Comparison of ENCODE assay signal across 8 mouse cellular contexts in the genomic region with DNA sequence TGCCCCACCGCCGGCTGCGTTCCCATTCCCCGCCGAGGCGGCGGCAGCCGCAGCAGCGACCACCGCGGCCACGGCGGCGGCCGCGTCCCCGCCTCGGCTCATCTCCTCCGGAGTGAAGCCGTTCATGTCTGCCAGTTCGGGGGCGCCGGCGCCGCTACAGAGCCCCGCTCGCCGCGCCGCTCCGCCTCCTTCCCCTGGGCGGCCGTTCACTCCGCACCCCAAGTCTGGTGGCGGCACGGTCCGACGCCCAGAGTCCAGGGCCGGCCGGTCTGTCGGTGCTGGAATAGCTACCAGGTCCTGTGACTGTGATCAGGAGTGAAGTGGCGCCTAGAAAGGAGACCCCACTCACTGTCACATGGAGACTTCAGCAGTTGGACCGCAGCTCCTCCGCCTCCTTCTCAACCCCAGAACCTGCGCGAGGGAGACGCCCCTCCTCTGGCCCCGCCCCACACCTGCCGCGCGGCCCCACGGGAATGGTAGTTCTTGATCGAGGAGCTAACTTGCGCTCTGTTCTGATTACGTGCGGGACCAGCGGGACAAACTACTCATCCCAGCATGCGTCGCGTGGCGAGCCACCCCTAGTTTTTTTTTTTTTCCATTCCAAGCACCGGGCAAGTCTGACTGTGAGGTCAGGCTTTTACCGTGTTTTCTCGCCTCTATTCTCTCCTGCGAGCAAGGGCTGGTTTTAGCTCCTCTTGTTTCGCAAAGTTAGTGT. TPM values are rescaled to one million over a fixed set of nuclear protein-coding genes. Genes with fewer than 3 reads are reported as not detected.
DNase-seq lines count a peak whose midpoint lies in the region; ATAC-seq and TF ChIP-seq lines count a peak whose summit lies in the region.

A gene (minus strand): TSS at position 420 of the 715 bp plus-strand sequence.

- peak; percentile 94 for DNase-seq in c-Kit-positive CD71-positive TER-119-positive erythroid progenitor cells, embryonic 14.5 days (ENCODE audit: low spot score)
- peak; percentile 98 for DNase-seq in heart, postnatal 0 days (ENCODE audit: low spot score)
- peak; percentile 99 for DNase-seq in kidney, postnatal 4 days

- peak within 1 kb of the TSS; percentile 91 for H3K9ac ChIP-seq in forebrain, embryonic 12.5 days
- H3K9ac ChIP-seq in heart, postnatal 0 days (replicated peaks; ENCODE audit: low read depth, low read length), result peak within 1 kb of the TSS; percentile 85
- H3K9ac ChIP-seq in liver, embryonic 16.5 days (ENCODE audit: low read depth, low read length), result peak within 1 kb of the TSS; percentile 96
- peak within 1 kb of the TSS; percentile 94 for H3K9ac ChIP-seq in neural tube, embryonic 13.5 days

- peak within 1 kb of the TSS; percentile 94 for H3K4me3 ChIP-seq in E14TG2a.4 (replicated peaks; ENCODE audit: low read length)
- H3K4me3 ChIP-seq in forebrain, embryonic 12.5 days (replicated peaks), result peak within 1 kb of the TSS; percentile 98
- H3K4me3 ChIP-seq in heart, postnatal 0 days (ENCODE audit: low read depth, low read length), result peak within 1 kb of the TSS; percentile 93
- peak within 1 kb of the TSS; percentile 100 for H3K4me3 ChIP-seq in liver, embryonic 16.5 days (ENCODE audit: low read depth, low read length)
- H3K4me3 ChIP-seq in neural tube, embryonic 13.5 days, result peak within 1 kb of the TSS; percentile 82
- H3K4me3 ChIP-seq in testis, adult 2 months (ENCODE audit: control insufficient read depth, low read depth, low read length), result peak within 1 kb of the TSS; percentile 91

- H3K4me2 ChIP-seq in forebrain, embryonic 12.5 days, result peak within 1 kb of the TSS; percentile 71
- peak within 1 kb of the TSS; percentile 94 for H3K4me2 ChIP-seq in heart, postnatal 0 days (ENCODE audit: low read depth, low read length)
- H3K4me2 ChIP-seq in liver, embryonic 16.5 days (ENCODE audit: low read depth, low read length), result peak within 1 kb of the TSS; percentile 92
- peak within 1 kb of the TSS; percentile 74 for H3K4me2 ChIP-seq in neural tube, embryonic 13.5 days

- TF ChIP-seq POLR2A in testis, adult 2 months (IDR thresholded peaks at IDR 0.05; ENCODE audit: control insufficient read depth, low read depth, low read length), result peak; percentile 90

- no peaks in the 10 kb centered on the region for H3K9me3 ChIP-seq in E14TG2a.4 (ENCODE audit: low read length)
- no peaks in the 10 kb centered on the region for H3K9me3 ChIP-seq in forebrain, embryonic 12.5 days
- H3K9me3 ChIP-seq in heart, postnatal 0 days (replicated peaks; ENCODE audit: control insufficient read depth, low read length), result no peaks in the 10 kb centered on the region
- no peaks in the 10 kb centered on the region for H3K9me3 ChIP-seq in liver, embryonic 16.5 days (replicated peaks; ENCODE audit: control insufficient read depth, low read length)
- no peaks in the 10 kb centered on the region for H3K9me3 ChIP-seq in neural tube, embryonic 13.5 days

- 0 out of 2 replicates have a peak, but pooled peaks have one; percentile 36 for TF ChIP-seq EP300 in heart, postnatal 0 days (IDR thresholded peaks at IDR 0.05; ENCODE audit: low read depth)

- no peaks in the 10 kb centered on the region for H3K27me3 ChIP-seq in E14TG2a.4 (ENCODE audit: insufficient read depth, low read length)
- no peaks in the 10 kb centered on the region for H3K27me3 ChIP-seq in forebrain, embryonic 12.5 days
- H3K27me3 ChIP-seq in heart, postnatal 0 days (ENCODE audit: control insufficient read depth, insufficient read depth, low read length), result no peaks in the 10 kb centered on the region
- H3K27me3 ChIP-seq in liver, embryonic 16.5 days (ENCODE audit: control insufficient read depth, insufficient read depth, low read depth, low read length), result no peaks in the 10 kb centered on the region
- H3K27me3 ChIP-seq in neural tube, embryonic 13.5 days, result no peaks in the 10 kb centered on the region
- H3K27me3 ChIP-seq in testis, adult 2 months (ENCODE audit: control insufficient read depth, insufficient read depth, low read length), result no peaks in the 10 kb centered on the region

- peak; percentile 96 for ATAC-seq in forebrain, embryonic 12.5 days (ENCODE audit: low FRiP score)
- peak; percentile 96 for ATAC-seq in heart, postnatal 0 days (ENCODE audit: insufficient read depth, low read depth)
- ATAC-seq in liver, embryonic 16.5 days (ENCODE audit: low read depth), result peak; percentile 97
- peak; percentile 97 for ATAC-seq in neural tube, embryonic 13.5 days (ENCODE audit: low read depth)

- peaks cover 38% of the 10 kb centered on the region for H3K36me3 ChIP-seq in E14TG2a.4 (ENCODE audit: insufficient read depth, low read length)
- H3K36me3 ChIP-seq in forebrain, embryonic 12.5 days (replicated peaks), result peaks cover 7% of the 10 kb centered on the region
- H3K36me3 ChIP-seq in heart, postnatal 0 days (replicated peaks; ENCODE audit: control insufficient read depth, insufficient read depth, low read length), result peaks cover 8% of the 10 kb centered on the region
- H3K36me3 ChIP-seq in liver, embryonic 16.5 days (ENCODE audit: control insufficient read depth, insufficient read depth), result no peaks in the 10 kb centered on the region
- peaks cover 7% of the 10 kb centered on the region for H3K36me3 ChIP-seq in neural tube, embryonic 13.5 days
- H3K36me3 ChIP-seq in testis, adult 2 months (ENCODE audit: control insufficient read depth, insufficient read depth, low read length), result no peaks in the 10 kb centered on the region

- H3K4me1 ChIP-seq in E14TG2a.4 (replicated peaks; ENCODE audit: low read depth, low read length), result peaks cover 39% of the 10 kb centered on the region
- H3K4me1 ChIP-seq in forebrain, embryonic 12.5 days, result peaks cover 11% of the 10 kb centered on the region
- 0 out of 2 replicates have a peak, but pooled peaks cover 9% of the 10 kb centered on the region for H3K4me1 ChIP-seq in heart, postnatal 0 days (ENCODE audit: control insufficient read depth, insufficient read depth)
- peaks cover 22% of the 10 kb centered on the region for H3K4me1 ChIP-seq in liver, embryonic 16.5 days (ENCODE audit: control insufficient read depth, low read depth, low read length)
- peaks cover 17% of the 10 kb centered on the region for H3K4me1 ChIP-seq in neural tube, embryonic 13.5 days (replicated peaks)
- H3K4me1 ChIP-seq in testis, adult 2 months (ENCODE audit: control insufficient read depth, insufficient read depth, low read length), result peaks cover 8% of the 10 kb centered on the region

- peak within 1 kb of the TSS; percentile 99 for H3K27ac ChIP-seq in forebrain, embryonic 12.5 days
- H3K27ac ChIP-seq in heart, postnatal 0 days (ENCODE audit: low read depth), result peak within 1 kb of the TSS; percentile 91
- H3K27ac ChIP-seq in liver, embryonic 16.5 days (ENCODE audit: low read length), result peak within 1 kb of the TSS; percentile 97
- peak within 1 kb of the TSS; percentile 99 for H3K27ac ChIP-seq in neural tube, embryonic 13.5 days (replicated peaks)
- H3K27ac ChIP-seq in testis, adult 2 months (ENCODE audit: control insufficient read depth, insufficient read depth, low read depth, low read length), result peak within 1 kb of the TSS; percentile 94

- TF ChIP-seq CTCF in E14TG2a.4 (conservative IDR thresholded peaks at IDR 0.05; ENCODE audit: low read length), result no peak
- TF ChIP-seq CTCF in heart, postnatal 0 days (IDR thresholded peaks at IDR 0.05; ENCODE audit: low read depth), result no peak
- TF ChIP-seq CTCF in testis, adult 2 months (IDR thresholded peaks at IDR 0.05; ENCODE audit: control insufficient read depth, insufficient read depth, insufficient replicate concordance, low read depth, low read length), result no peak

- 1% methylated on average over 62 of the region's 66 CpGs for WGBS in forebrain, embryonic 12.5 days
- under 1% methylated on average over 61 of the region's 66 CpGs for WGBS in heart, postnatal 0 days
- WGBS in liver, embryonic 16.5 days (ENCODE audit: insufficient replicate concordance), result under 1% methylated on average over 66 of the region's 66 CpGs
- under 1% methylated on average over 66 of the region's 66 CpGs for WGBS in neural tube, embryonic 13.5 days

RNA-seq across cellular contexts. Expression of the gene that starts here (rescaled TPM):
- 128 and 131 TPM in 2 replicates for polyA plus RNA-seq in forebrain, embryonic 12.5 days (2016; fragmentation: Nextera tagmentation; extraction: Ambion mirVana)
- total RNA-seq in heart, postnatal 0 days (2014; rRNA removed; ENCODE audit: low replicate concordance), result 57.2 and 106 TPM in 2 replicates
- polyA plus RNA-seq in heart, postnatal 0 days (2015; fragmentation: Nextera tagmentation; extraction: Ambion mirVana), result 36.7 and 37.7 TPM in 2 replicates
- polyA plus RNA-seq in liver, embryonic 16.5 days (2015; fragmentation: Nextera tagmentation; extraction: Ambion mirVana), result 9.6 and 10.8 TPM in 2 replicates
- 50.6 and 51.0 TPM in 2 replicates for polyA plus RNA-seq in neural tube, embryonic 13.5 days (2015; fragmentation: Nextera tagmentation; extraction: Ambion mirVana)
- polyA plus RNA-seq in testis, adult 2 months (2012; rRNA removed), result 10.5 and 12.9 TPM in 2 replicates

Comparison
In these comparisons a context has a peak if more than half of its experiments do, and no peak if none do; other contexts are left out.
1. Peak in every context shown above with its lines: DNase-seq, ATAC-seq, H3K4me3 ChIP-seq and H3K27ac ChIP-seq.